Mouse (Mus musculus) forebrain, embryonic 10.5 days (tissue): ENCODE measurements at regions not wholly inside any gene's neighbourhood (a gene's known extent, or its start where the extent isn't known, plus 50 kb on each side); places are given as distances from the start of the nearest gene placed in this dataset.

Source experiments
- DNase-seq: peaks from one replicate; pipeline ENCODE4 v3.0.0-alpha.2; 2017; ENCODE audit warnings: low spot score; ENCODE audit errors: extremely low spot score
- H3K27ac ChIP-seq: fragments of 300-500 bp; sonication (generic); 2 replicates; pipeline ENCODE4 v1.5.1; 2016; ENCODE audit warnings: mild to moderate bottlenecking
- H3K27me3 ChIP-seq: fragments of 300-500 bp; sonication (generic); 2 replicates; pipeline ENCODE4 v1.6.1; 2016; ENCODE audit warnings: mild to moderate bottlenecking; ENCODE audit not compliant: poor library complexity, severe bottlenecking
- H3K36me3 ChIP-seq: fragments of 300-500 bp; sonication (generic); replicated peaks from 2 replicates; pipeline ENCODE4 v1.6.1; 2016; ENCODE audit warnings: mild to moderate bottlenecking, moderate library complexity
- H3K4me1 ChIP-seq: fragments of 300-500 bp; sonication (generic); 2 replicates; pipeline ENCODE4 v1.6.1; 2016
- H3K4me3 ChIP-seq: fragments of 300-500 bp; sonication (generic); 2 replicates; pipeline ENCODE4 v1.5.1; 2016; ENCODE audit warnings: mild to moderate bottlenecking, moderate library complexity
- H3K9me3 ChIP-seq: fragments of 300-500 bp; sonication (generic); 2 replicates; pipeline ENCODE4 v1.6.1; 2016; ENCODE audit warnings: mild to moderate bottlenecking, moderate library complexity
- WGBS: fragments of 180-500 bp; shearing (Covaris S2); methylation state at CpG from one replicate; pipeline ENCODE4 v1.1.7; 2016; 5-methylcytosine and 5-hydroxymethylcytosine counted together

DNA sequence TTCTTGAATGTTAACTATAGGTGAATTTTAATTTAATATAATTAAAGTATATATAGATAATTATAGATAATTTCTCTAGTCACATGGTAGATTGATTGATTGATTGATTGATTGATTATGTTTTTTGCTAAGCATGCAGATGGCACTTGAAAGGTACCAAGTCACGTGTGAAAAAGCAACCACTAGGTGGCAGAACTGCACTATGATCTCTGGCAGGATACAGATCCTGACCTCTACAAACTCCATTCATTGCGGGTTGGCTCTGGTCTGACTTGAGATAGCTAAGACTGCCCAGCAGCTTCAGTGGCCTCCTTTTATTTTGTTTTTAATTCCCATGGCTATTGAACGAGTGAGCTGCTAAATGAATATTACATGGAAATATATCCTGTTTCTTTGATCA lies 229.7 kb upstream of the Grm3 start:
- Histone ChIP-seq H3K27ac (no peak overlapping the region), H3K4me1 (no peaks in the 10 kb centered on the region), H3K36me3 (no peaks in the 10 kb centered on the region), H3K9me3 (no peaks in the 10 kb centered on the region), H3K4me3 (no peak overlapping the region), H3K27me3 (no peaks in the 10 kb centered on the region)
- peak; percentile 33 for DNase-seq
- 16% methylated on average over 3 of the region's 3 CpGs for WGBS

DNA sequence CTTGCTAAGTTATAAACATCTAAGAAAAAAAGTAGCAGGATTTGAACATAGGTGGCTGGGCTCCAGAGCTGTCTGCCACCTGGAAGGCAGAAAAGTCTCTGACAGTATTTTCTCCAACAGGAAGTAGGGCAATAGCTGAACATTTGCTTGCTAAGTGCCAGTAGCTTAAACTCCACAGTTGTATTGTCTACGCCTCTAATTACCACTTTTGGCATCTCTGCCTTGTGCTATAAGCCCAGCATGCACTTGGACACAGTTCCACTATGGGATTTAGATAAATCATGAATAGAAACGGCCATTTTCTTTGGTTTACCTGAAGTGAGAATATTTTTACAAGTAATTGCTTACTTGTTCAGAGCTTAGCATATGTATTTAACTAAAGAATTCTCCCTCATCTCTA lies 213.8 kb upstream of the Grm3 start:
- no peaks in the 10 kb centered on the region for H3K4me1 ChIP-seq
- no peak overlapping the region for H3K27ac ChIP-seq
- no peaks in the 10 kb centered on the region for H3K36me3 ChIP-seq
- 89% methylated on average over 2 of the region's 2 CpGs for WGBS
- no peak overlapping the region for H3K4me3 ChIP-seq
- no peaks in the 10 kb centered on the region for H3K27me3 ChIP-seq
- no peak for DNase-seq
- H3K9me3 ChIP-seq: no peaks in the 10 kb centered on the region

DNA sequence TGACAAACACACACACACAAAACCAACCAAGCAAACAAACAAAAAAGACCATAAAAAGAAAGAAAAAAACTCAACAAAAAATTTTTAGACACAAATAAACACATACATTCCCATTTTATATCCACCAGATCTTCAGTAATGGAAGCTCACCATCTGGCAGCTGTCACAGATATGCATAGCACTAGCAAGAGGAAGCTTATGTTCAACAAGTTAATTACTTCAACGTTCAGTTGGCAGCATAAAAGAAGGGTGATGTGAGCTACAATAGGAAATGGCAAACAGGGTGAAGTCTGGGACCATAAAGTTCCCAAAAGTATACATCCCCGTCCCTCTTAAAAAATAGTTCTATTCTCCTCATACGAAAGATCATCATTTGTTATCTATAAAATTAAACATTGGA lies 188.0 kb upstream of the Grm3 start:
- WGBS: 81% methylated on average over 3 of the region's 3 CpGs
- DNase-seq: no peak
- Histone ChIP-seq H3K36me3 (no peaks in the 10 kb centered on the region), H3K27ac (no peak overlapping the region), H3K27me3 (no peaks in the 10 kb centered on the region), H3K4me1 (peaks cover 8% of the 10 kb centered on the region; the same call in 1 of the 2 replicates), H3K4me3 (no peak overlapping the region), H3K9me3 (no peaks in the 10 kb centered on the region)

DNA sequence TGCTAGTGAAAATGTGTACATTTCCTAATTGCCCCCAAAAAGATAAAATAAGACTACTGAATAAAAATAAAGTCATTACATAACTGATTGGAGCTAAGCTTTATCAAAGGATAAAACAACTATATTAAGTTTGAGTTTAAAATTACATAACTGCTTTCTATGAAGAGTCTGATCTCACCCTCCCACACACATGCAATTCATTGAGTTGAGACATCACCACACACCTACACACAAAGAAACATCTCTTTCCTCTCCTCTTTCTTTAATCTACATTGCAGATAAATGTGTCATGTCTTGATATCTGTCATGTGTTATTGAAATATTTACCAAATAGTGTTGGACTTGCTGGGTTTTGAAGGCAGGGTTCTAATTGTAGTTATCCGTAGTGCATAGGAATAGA lies 186.8 kb upstream of the Grm3 start:
- no peak overlapping the region for H3K27ac ChIP-seq
- DNase-seq: no peak
- H3K9me3 ChIP-seq: no peaks in the 10 kb centered on the region
- peaks cover 8% of the 10 kb centered on the region; the same call in 1 of the 2 replicates for H3K4me1 ChIP-seq
- WGBS: 90% methylated on average over 1 of the region's 1 CpGs
- no peak overlapping the region for H3K4me3 ChIP-seq
- H3K36me3 ChIP-seq: no peaks in the 10 kb centered on the region
- no peaks in the 10 kb centered on the region for H3K27me3 ChIP-seq

DNA sequence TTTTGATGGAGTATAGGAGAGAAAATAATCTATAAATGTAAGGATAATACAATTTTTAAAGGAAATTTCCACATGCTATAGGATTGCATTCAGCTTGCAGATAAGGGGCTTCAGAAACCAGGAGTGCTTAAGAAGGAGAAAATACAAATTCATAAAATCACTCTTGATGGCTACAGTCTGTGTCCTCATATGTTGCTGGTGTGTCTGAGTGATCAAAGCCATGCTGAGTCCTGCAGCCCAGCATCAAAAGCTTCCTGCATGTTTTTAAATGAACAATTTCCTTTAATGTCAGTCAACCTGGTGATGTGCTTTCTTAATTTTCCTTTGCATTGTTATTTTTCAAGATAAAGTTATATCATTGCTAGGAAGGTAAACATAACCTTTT lies 186.1 kb upstream of the Grm3 start:
- H3K4me3 ChIP-seq: no peak overlapping the region
- peaks cover 8% of the 10 kb centered on the region; the same call in 1 of the 2 replicates for H3K4me1 ChIP-seq
- H3K27me3 ChIP-seq: no peaks in the 10 kb centered on the region
- H3K27ac ChIP-seq: no peak overlapping the region
- H3K9me3 ChIP-seq: no peaks in the 10 kb centered on the region
- H3K36me3 ChIP-seq: no peaks in the 10 kb centered on the region
- no peak for DNase-seq

DNA sequence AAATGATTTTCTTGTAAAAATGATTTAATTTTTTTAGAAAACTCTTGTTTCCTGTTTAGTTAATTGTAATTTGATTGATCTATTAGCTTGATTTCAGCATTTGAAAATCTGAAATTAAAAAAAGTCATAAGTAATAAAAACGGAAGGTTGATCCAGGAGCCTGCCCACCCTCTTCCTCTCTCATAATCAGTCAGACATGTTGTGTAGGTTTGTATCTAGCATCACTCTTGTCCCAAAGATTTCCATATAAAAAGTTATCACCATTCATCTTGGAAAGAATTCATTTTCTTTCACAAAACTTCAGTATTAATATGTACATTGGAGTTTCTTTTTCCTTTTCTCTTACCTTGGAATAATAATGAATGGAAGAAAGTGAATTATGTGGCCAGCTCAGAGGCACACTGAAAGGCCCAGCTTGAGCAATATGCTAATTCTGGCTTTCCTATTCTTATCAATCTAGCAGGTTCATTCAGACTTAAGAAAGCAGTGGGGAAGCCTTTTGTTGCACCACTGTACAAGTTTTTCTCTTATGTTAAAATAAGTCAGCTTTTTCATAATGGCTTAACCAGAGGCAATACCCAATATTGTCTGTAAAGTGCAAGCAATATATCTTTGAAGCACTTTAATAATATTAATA lies 185.6 kb upstream of the Grm3 start:
- H3K36me3 ChIP-seq: no peaks in the 10 kb centered on the region
- no peak overlapping the region for H3K4me3 ChIP-seq
- H3K4me1 ChIP-seq: peaks cover 8% of the 10 kb centered on the region; the same call in 1 of the 2 replicates
- DNase-seq: no peak
- H3K9me3 ChIP-seq: no peaks in the 10 kb centered on the region
- H3K27me3 ChIP-seq: no peaks in the 10 kb centered on the region
- H3K27ac ChIP-seq: no peak overlapping the region
- 81% methylated on average over 1 of the region's 1 CpGs for WGBS

DNA sequence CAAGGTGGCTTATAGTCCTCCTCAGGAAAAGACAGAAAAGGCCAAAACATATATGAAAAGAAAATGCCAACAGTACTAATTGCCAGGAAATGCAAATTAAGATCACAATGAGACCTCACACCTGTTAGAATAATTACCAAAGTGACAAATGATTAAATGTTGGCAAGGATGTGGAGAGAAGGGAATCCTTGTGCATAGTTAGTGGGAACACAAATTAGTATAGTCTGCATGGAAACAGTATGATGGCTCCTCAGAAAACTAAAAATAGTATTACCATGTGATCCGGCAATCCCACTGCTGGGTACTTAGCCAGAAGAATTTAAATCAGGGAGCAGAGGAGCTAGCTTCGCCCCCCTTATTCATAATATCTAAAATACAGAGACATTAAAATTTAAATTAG lies 170.3 kb upstream of the Grm3 start:
- no peak overlapping the region for H3K27ac ChIP-seq
- H3K36me3 ChIP-seq: no peaks in the 10 kb centered on the region
- no peaks in the 10 kb centered on the region for H3K4me1 ChIP-seq
- WGBS: 93% methylated on average over 2 of the region's 2 CpGs
- H3K27me3 ChIP-seq: no peaks in the 10 kb centered on the region
- no peaks in the 10 kb centered on the region for H3K9me3 ChIP-seq
- H3K4me3 ChIP-seq: no peak overlapping the region
- no peak for DNase-seq

DNA sequence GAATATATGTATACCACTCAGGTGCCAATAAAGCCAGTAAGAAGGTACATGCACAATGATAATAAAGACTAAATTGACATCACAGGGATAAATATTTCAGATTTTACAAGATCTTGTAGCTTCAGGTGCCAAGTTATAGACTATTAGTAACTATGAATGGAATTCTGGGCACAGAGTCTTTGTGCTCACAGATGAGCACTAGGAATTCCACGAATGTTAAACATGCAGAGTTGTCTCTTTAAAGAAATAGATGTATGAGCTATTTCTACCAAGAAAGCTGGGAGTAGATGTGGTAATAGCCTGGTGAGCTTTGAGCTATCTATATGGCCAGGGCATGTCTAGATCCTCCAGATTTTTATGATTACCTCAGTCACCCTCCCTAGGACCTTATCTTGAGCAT lies 153.1 kb upstream of the Grm3 start:
- H3K4me3 ChIP-seq: no peak overlapping the region
- no peak overlapping the region for H3K27ac ChIP-seq
- 82% methylated on average over 1 of the region's 1 CpGs for WGBS
- H3K27me3 ChIP-seq: no peaks in the 10 kb centered on the region
- no peaks in the 10 kb centered on the region for H3K4me1 ChIP-seq
- no peaks in the 10 kb centered on the region for H3K9me3 ChIP-seq
- H3K36me3 ChIP-seq: no peaks in the 10 kb centered on the region
- no peak for DNase-seq

DNA sequence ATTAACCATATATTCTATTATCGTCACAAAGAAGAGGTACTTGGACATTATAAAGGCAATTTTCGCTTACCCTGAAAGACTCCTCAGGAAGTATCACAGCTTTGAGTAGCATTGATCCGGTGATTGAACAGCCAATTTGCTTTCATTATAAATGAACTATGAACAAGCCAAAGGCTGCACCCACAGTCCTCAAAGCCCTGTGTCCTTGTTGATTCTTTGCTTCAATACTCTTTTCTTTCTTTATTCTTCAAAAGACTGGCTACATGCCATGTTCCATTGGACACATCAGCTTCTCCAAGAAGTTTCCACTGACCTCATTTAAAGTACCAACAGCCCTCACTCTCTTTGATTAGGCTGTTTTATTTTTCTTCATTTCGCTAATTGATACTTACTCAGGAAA lies 144.1 kb upstream of the Grm3 start:
- Histone ChIP-seq H3K9me3 (no peaks in the 10 kb centered on the region), H3K4me3 (no peak overlapping the region), H3K36me3 (no peaks in the 10 kb centered on the region), H3K4me1 (no peaks in the 10 kb centered on the region), H3K27me3 (no peaks in the 10 kb centered on the region), H3K27ac (no peak overlapping the region)
- DNase-seq: no peak
- 65% methylated on average over 4 of the region's 4 CpGs for WGBS

DNA sequence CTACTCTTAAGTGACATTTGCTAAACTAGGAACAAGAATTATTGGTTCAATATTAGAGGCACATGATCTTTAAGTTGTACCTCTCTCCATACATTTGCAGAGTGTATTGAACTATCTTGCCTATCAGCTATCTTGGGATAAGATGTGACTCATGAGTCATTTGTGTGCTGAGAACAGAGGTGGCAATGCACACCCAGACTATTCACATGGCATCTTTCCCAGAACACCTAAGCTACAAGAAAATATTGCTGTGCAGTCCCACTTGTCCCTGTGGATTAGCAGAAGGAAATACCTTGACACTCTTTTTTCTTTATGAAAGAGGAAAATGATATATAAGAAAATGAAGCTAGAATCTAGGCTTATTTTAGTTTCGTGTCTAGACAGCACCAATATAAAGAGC lies 104.8 kb upstream of the Grm3 start:
- no peaks in the 10 kb centered on the region for H3K4me1 ChIP-seq
- WGBS: 85% methylated on average over 1 of the region's 1 CpGs

DNA sequence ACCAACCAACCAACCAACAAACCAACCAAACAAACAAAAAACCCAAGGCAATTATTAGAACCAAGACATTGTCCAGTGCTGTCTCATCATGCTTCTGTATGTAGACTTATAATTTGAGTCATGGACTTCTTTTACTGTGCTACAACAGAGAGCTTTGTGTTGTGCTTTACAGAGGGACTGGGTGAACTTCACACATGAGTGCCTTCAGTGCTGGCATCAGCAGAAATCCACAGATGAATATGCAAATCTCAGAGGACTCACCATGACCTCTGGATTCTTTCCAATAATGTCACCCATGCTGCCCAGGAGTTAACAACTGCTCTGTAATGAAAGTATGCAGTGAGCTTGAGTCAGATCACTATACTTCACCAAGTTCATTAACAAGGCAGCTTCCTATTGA lies 76.7 kb upstream of the Grm3 start:
- no peaks in the 10 kb centered on the region for H3K9me3 ChIP-seq
- no peaks in the 10 kb centered on the region for H3K4me1 ChIP-seq
- no peak overlapping the region for H3K4me3 ChIP-seq
- no peak for DNase-seq
- H3K27me3 ChIP-seq: no peaks in the 10 kb centered on the region
- H3K27ac ChIP-seq: no peak overlapping the region
- no peaks in the 10 kb centered on the region for H3K36me3 ChIP-seq

More for the DNA sequence above, 104.8 kb upstream of the Grm3 start:
- H3K36me3 ChIP-seq: no peaks in the 10 kb centered on the region
- no peak for DNase-seq
- H3K27me3 ChIP-seq: no peaks in the 10 kb centered on the region
- no peak overlapping the region for H3K4me3 ChIP-seq
- no peak overlapping the region for H3K27ac ChIP-seq
- no peaks in the 10 kb centered on the region for H3K9me3 ChIP-seq

DNA sequence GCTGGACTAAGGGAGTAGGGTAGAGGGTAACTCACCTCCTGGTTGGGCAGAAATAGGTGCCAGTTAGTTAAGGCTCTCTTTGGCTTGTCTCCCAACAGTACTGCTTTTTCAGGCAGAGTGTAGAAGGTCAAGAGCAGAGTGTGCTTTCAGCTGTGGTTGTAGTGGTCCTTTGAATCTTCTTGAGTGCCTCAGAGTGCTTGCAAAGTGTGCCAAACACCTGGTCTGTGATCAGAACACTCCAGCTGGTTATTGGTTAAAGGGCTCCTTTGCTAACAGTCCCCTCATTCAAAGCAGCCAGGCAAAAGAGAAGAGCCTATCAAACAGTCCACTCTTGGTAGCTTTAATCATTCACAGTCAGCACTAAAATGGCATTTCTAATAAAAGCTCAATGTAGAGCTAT lies 56.1 kb upstream of the Grm3 start:
- no peak for DNase-seq
- Histone ChIP-seq H3K27me3 (no peaks in the 10 kb centered on the region), H3K4me1 (0 out of 2 replicates have a peak, but pooled peaks cover 4% of the 10 kb centered on the region)

More for the DNA sequence above, 56.1 kb upstream of the Grm3 start:
- no peak overlapping the region for H3K4me3 ChIP-seq
- no peaks in the 10 kb centered on the region for H3K36me3 ChIP-seq
- H3K27ac ChIP-seq: no peak overlapping the region
- no peaks in the 10 kb centered on the region for H3K9me3 ChIP-seq
